Comparison of ENCODE assay signal across 10 mouse cellular contexts in the genomic region with DNA sequence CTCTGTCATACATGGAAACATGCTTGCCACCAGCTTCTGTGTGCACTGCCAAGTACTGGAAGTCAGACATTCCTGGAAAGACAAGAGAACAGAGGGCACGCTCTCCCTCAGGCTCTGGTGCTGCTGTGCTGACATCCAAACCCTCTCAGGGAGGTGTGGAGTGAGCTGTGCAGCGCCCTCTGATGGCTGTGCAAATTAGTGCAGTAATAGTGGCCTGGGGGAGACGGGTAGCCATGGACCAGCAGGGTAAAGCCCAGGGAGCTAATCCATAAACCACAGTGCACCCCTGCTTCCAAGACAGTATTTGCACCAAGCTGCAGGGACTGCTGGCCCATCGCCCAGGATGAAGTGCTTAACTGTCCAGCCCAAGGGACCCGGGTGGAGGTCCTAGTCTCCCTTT. TPM values are rescaled to one million over a fixed set of nuclear protein-coding genes. Genes with fewer than 3 reads are reported as not detected.
DNase-seq lines count a peak whose midpoint lies in the region; ATAC-seq and TF ChIP-seq lines count a peak whose summit lies in the region.
"Had no signal": no experiment of that assay in that cellular context is flagged by ENCODE, and none has a peak within 500 bp of the region (broad histone marks: within the 10 kb centered on the region; RNA-seq: fewer than 3 reads in every experiment).

No protein-coding gene starts in this region.

- no peak overlapping the region for H3K27ac ChIP-seq in heart, postnatal 0 days (ENCODE audit: low read depth)
- no peak overlapping the region for H3K27ac ChIP-seq in kidney, postnatal 0 days
- no peak overlapping the region for H3K27ac ChIP-seq in forebrain, embryonic 15.5 days (replicated peaks)

- H3K36me3 ChIP-seq in heart, postnatal 0 days (replicated peaks; ENCODE audit: control insufficient read depth, insufficient read depth, low read length): peaks cover 51% of the 10 kb centered on the region
- H3K36me3 ChIP-seq in kidney, postnatal 0 days (ENCODE audit: insufficient read depth, low read length): peaks cover 40% of the 10 kb centered on the region
- H3K36me3 ChIP-seq in forebrain, embryonic 15.5 days: peaks cover 52% of the 10 kb centered on the region

- no peaks in the 10 kb centered on the region for H3K27me3 ChIP-seq in heart, postnatal 0 days (ENCODE audit: control insufficient read depth, insufficient read depth, low read length)
- no peaks in the 10 kb centered on the region for H3K27me3 ChIP-seq in kidney, postnatal 0 days (ENCODE audit: insufficient read depth, low read length)
- H3K27me3 ChIP-seq in forebrain, embryonic 15.5 days: no peaks in the 10 kb centered on the region
- H3K27me3 ChIP-seq: megakaryocyte, embryonic 14.5 days had no signal

- no peaks in the 10 kb centered on the region for H3K9me3 ChIP-seq in heart, postnatal 0 days (replicated peaks; ENCODE audit: control insufficient read depth, low read length)
- no peaks in the 10 kb centered on the region for H3K9me3 ChIP-seq in kidney, postnatal 0 days (replicated peaks; ENCODE audit: low read length)
- no peaks in the 10 kb centered on the region for H3K9me3 ChIP-seq in forebrain, embryonic 15.5 days
- H3K9me3 ChIP-seq: megakaryocyte, embryonic 14.5 days had no signal

- 60% methylated on average over 5 of the region's 5 CpGs for WGBS in heart, postnatal 0 days
- WGBS in kidney, postnatal 0 days: 78% methylated on average over 5 of the region's 5 CpGs
- 60% methylated on average over 5 of the region's 5 CpGs for WGBS in forebrain, embryonic 15.5 days

- TF ChIP-seq EP300 in heart, postnatal 0 days (IDR thresholded peaks at IDR 0.05; ENCODE audit: low read depth): no peak

- TF ChIP-seq CTCF in heart, postnatal 0 days (IDR thresholded peaks at IDR 0.05; ENCODE audit: low read depth): peak; percentile 27; the same call in 1 of the 2 replicates
- peak; percentile 53 for TF ChIP-seq CTCF in kidney, postnatal 0 days (IDR thresholded peaks at IDR 0.05; ENCODE audit: low read depth)

- no peak overlapping the region for H3K9ac ChIP-seq in heart, postnatal 0 days (replicated peaks; ENCODE audit: low read depth, low read length)
- no peak overlapping the region for H3K9ac ChIP-seq in kidney, postnatal 0 days (ENCODE audit: low read depth, low read length)
- no peak overlapping the region for H3K9ac ChIP-seq in forebrain, embryonic 15.5 days (replicated peaks)

- H3K4me1 ChIP-seq in heart, postnatal 0 days (ENCODE audit: control insufficient read depth, insufficient read depth): peaks cover 5% of the 10 kb centered on the region; the same call in 1 of the 2 replicates
- H3K4me1 ChIP-seq in kidney, postnatal 0 days (replicated peaks; ENCODE audit: insufficient read depth, low read length): peaks cover 5% of the 10 kb centered on the region; the same call in 1 of the 2 replicates
- peaks cover 21% of the 10 kb centered on the region for H3K4me1 ChIP-seq in forebrain, embryonic 15.5 days

- intact Hi-C loops in heart, postnatal 25 days (cut with DNase I): no loop called here

- DNase-seq in heart, postnatal 0 days (ENCODE audit: low spot score): no peak
- no peak for DNase-seq in heart, postnatal 25 days (ENCODE audit: low spot score)
- DNase-seq in urinary bladder, postnatal 14 days (ENCODE audit: low spot score): peak; percentile 20
- DNase-seq in urinary bladder, adult 2 months (ENCODE audit: low spot score): no peak
- DNase-seq in kidney, postnatal 0 days (ENCODE audit: low spot score): no peak
- peak; percentile 18 for DNase-seq in thymus, postnatal 0 days (ENCODE audit: low spot score)
- no peak for DNase-seq in ovary, adult 18-20 months (ENCODE audit: low spot score)

- H3K4me2 ChIP-seq in heart, postnatal 0 days (ENCODE audit: low read depth, low read length): no peak overlapping the region
- H3K4me2 ChIP-seq in kidney, postnatal 0 days (ENCODE audit: low read length): no peak overlapping the region
- no peak overlapping the region for H3K4me2 ChIP-seq in forebrain, embryonic 15.5 days (replicated peaks)

- H3K4me3 ChIP-seq in heart, postnatal 0 days (ENCODE audit: low read depth, low read length): no peak overlapping the region
- H3K4me3 ChIP-seq in kidney, postnatal 0 days (replicated peaks; ENCODE audit: low read depth, low read length): no peak overlapping the region
- H3K4me3 ChIP-seq in forebrain, embryonic 15.5 days: no peak overlapping the region
- H3K4me3 ChIP-seq: megakaryocyte, embryonic 14.5 days had no signal

- no peak for ATAC-seq in heart, postnatal 0 days (ENCODE audit: insufficient read depth, low read depth)
- no peak for ATAC-seq in kidney, postnatal 0 days (replicated peaks; ENCODE audit: low FRiP score, low read depth)
- no peak for ATAC-seq in forebrain, embryonic 15.5 days (replicated peaks)

RNA-seq across cellular contexts. Expression of gene Gtf3c5, which starts 5.5 kb away (rescaled TPM):
- 14.0 and 14.3 TPM in 2 replicates for total RNA-seq in heart, postnatal 0 days (2014; rRNA removed; ENCODE audit: low replicate concordance)
- 12.4 and 12.7 TPM in 2 replicates for polyA plus RNA-seq in heart, postnatal 0 days (2015; fragmentation: Nextera tagmentation; extraction: Ambion mirVana)
- total RNA-seq in heart, postnatal 25 days (2021): 10 to 100 TPM; 11.5 to 11.6 TPM
- 21.3 and 21.7 TPM in 2 replicates for polyA plus RNA-seq in urinary bladder, adult 2 months (2012; rRNA removed)
- 19.6 and 22.4 TPM in 2 replicates for polyA plus RNA-seq in kidney, postnatal 0 days (2015; fragmentation: Nextera tagmentation; extraction: Ambion mirVana)
- polyA plus RNA-seq in thymus, postnatal 0 days (2015; fragmentation: Nextera tagmentation; extraction: Ambion mirVana): 18.8 and 20.7 TPM in 2 replicates
- polyA plus RNA-seq in forebrain, embryonic 15.5 days (2015; fragmentation: Nextera tagmentation; extraction: Ambion mirVana): 41.8 and 42.3 TPM in 2 replicates

RNA-seq across cellular contexts. Expression of gene Cel, which starts 14.8 kb away (rescaled TPM):
- not detected in 2 replicates for total RNA-seq in heart, postnatal 0 days (2014; rRNA removed; ENCODE audit: low replicate concordance)
- not detected in 2 replicates for polyA plus RNA-seq in heart, postnatal 0 days (2015; fragmentation: Nextera tagmentation; extraction: Ambion mirVana)
- not detected for total RNA-seq in heart, postnatal 25 days (2021)
- 0.07 and 0.44 TPM in 2 replicates for polyA plus RNA-seq in urinary bladder, adult 2 months (2012; rRNA removed)
- not detected in 2 replicates for polyA plus RNA-seq in kidney, postnatal 0 days (2015; fragmentation: Nextera tagmentation; extraction: Ambion mirVana)
- polyA plus RNA-seq in thymus, postnatal 0 days (2015; fragmentation: Nextera tagmentation; extraction: Ambion mirVana): 0.44 and 0.50 TPM in 2 replicates
- 0.10 TPM in 1 of 2 replicates, not detected in the other for polyA plus RNA-seq in forebrain, embryonic 15.5 days (2015; fragmentation: Nextera tagmentation; extraction: Ambion mirVana)
- total RNA-seq: heart, postnatal 14 days had no signal

RNA-seq across cellular contexts. Expression of gene Gfi1b, which starts 43.8 kb away (rescaled TPM):
- not detected in 2 replicates for total RNA-seq in heart, postnatal 0 days (2014; rRNA removed; ENCODE audit: low replicate concordance)
- polyA plus RNA-seq in heart, postnatal 0 days (2015; fragmentation: Nextera tagmentation; extraction: Ambion mirVana): 0.23 TPM in 1 of 2 replicates, not detected in the other
- not detected for total RNA-seq in heart, postnatal 25 days (2021)
- 0.10 and 0.16 TPM in 2 replicates for polyA plus RNA-seq in urinary bladder, adult 2 months (2012; rRNA removed)
- 0.09 TPM in 1 of 2 replicates, not detected in the other for polyA plus RNA-seq in kidney, postnatal 0 days (2015; fragmentation: Nextera tagmentation; extraction: Ambion mirVana)
- polyA plus RNA-seq in thymus, postnatal 0 days (2015; fragmentation: Nextera tagmentation; extraction: Ambion mirVana): 1.1 and 1.8 TPM in 2 replicates
- not detected in 2 replicates for polyA plus RNA-seq in forebrain, embryonic 15.5 days (2015; fragmentation: Nextera tagmentation; extraction: Ambion mirVana)
- total RNA-seq: heart, postnatal 14 days had no signal

Comparison
In these comparisons a context has a peak if more than half of its experiments do, and no peak if none do; other contexts are left out.
1. DNase-seq: peak in urinary bladder, postnatal 14 days (single experiment) and thymus, postnatal 0 days (single experiment); none in heart, postnatal 0 days (single experiment), heart, postnatal 25 days (single experiment), urinary bladder, adult 2 months (single experiment), kidney, postnatal 0 days (single experiment) and ovary, adult 18-20 months (single experiment).